Mouse (Mus musculus): ENCODE data around the gene Zfp719.

Zfp719 gene

GRCm38 (mm10) chr7:43579440-43580171 lies at the start of gene Zfp719:
Gene Zfp719 (plus strand): TSS chr7:43579610.
- peak; percentile 62 to 87 for DNase-seq (ENCODE audit: low spot score in 2 of 2)

GRCm38 (mm10) chr7:43530216-43530785 lies 49.1 kb upstream of the Zfp719 start:
- DNase-seq (ENCODE audit: low spot score in 2 of 2) = no peak

- no peak for DNase-seq (ENCODE audit: low spot score in 2 of 2)
These were observed 46.4 kb upstream of the Zfp719 start for GRCm38 (mm10) chr7:43532936-43533505.

GRCm38 (mm10) chr7:43538524-43538923 lies 40.9 kb upstream of the Zfp719 start:
- DNase-seq (ENCODE audit: low spot score in 2 of 2) = no peak

- no peak for DNase-seq (ENCODE audit: low spot score in 2 of 2)
These were observed 35.0 kb upstream of the Zfp719 start, which contains the start of gene Cd33 for GRCm38 (mm10) chr7:43544225-43544977. Gene Cd33 (minus strand): TSS chr7:43544428.

GRCm38 (mm10) chr7:43545656-43546545 lies 33.5 kb upstream of the Zfp719 start:
- DNase-seq (ENCODE audit: low spot score in 2 of 2) = no peak

GRCm38 (mm10) chr7:43547666-43548065 lies 31.7 kb upstream of the Zfp719 start:
- DNase-seq (ENCODE audit: low spot score in 2 of 2) = no peak

GRCm38 (mm10) chr7:43548206-43548605 lies 31.2 kb upstream of the Zfp719 start:
- DNase-seq (ENCODE audit: low spot score in 2 of 2) = no peak

GRCm38 (mm10) chr7:43553153-43553552 lies 26.3 kb upstream of the Zfp719 start:
- no peak for DNase-seq (ENCODE audit: low spot score in 2 of 2)

- DNase-seq (ENCODE audit: low spot score in 2 of 2) = no peak
These were observed 24.9 kb upstream of the Zfp719 start for GRCm38 (mm10) chr7:43554550-43554949.

GRCm38 (mm10) chr7:43555351-43555750 lies 24.1 kb upstream of the Zfp719 start:
- no peak for DNase-seq (ENCODE audit: low spot score in 2 of 2)

- no peak for DNase-seq (ENCODE audit: low spot score in 2 of 2)
These were observed 22.5 kb upstream of the Zfp719 start for GRCm38 (mm10) chr7:43556901-43557300.

GRCm38 (mm10) chr7:43562006-43562633 lies 17.3 kb upstream of the Zfp719 start, which contains the start of gene Zfp658:
Gene Zfp658 (plus strand): TSS chr7:43562256.
- peak; percentile 56 to 74 for DNase-seq (ENCODE audit: low spot score in 2 of 2)

- no peak for DNase-seq (ENCODE audit: low spot score in 2 of 2)
These were observed 16.7 kb upstream of the Zfp719 start for GRCm38 (mm10) chr7:43562651-43563070.

- DNase-seq (ENCODE audit: low spot score in 2 of 2) = no peak
These were observed 16.1 kb upstream of the Zfp719 start for GRCm38 (mm10) chr7:43563300-43563699.

- DNase-seq (ENCODE audit: low spot score in 2 of 2) = no peak
These were observed 8.2 kb upstream of the Zfp719 start for GRCm38 (mm10) chr7:43571216-43571615.

- no peak for DNase-seq (ENCODE audit: low spot score in 2 of 2)
These were observed 1.1 kb downstream of the Zfp719 start for GRCm38 (mm10) chr7:43580526-43580925.

GRCm38 (mm10) chr7:43584790-43585189 lies 5.4 kb downstream of the Zfp719 start:
- DNase-seq (ENCODE audit: low spot score in 2 of 2) = no peak

- DNase-seq (ENCODE audit: low spot score in 2 of 2) = no peak
These were observed 22.5 kb downstream of the Zfp719 start for GRCm38 (mm10) chr7:43601884-43602283.

GRCm38 (mm10) chr7:43606896-43607742 lies 27.7 kb downstream of the Zfp719 start, which contains the start of gene Zfp819:
Gene Zfp819 (plus strand): TSS chr7:43607169.
- peak; percentile 3 to 16 for DNase-seq (ENCODE audit: low spot score in 2 of 2)

Data from urinary bladder, adult 18-20 months (tissue).